ENCODE assay signal across 9 mouse cellular contexts in genomic region chrX:103617405-103618095, GRCm38 (mm10). TPM values are rescaled to one million over a fixed set of nuclear protein-coding genes. Genes with fewer than 3 reads are reported as not detected.
A peak's percentile ranks its signal among the peaks of the same experiment; 100 is the strongest.
DNase-seq lines count a peak whose midpoint lies in the region; ATAC-seq and TF ChIP-seq lines count a peak whose summit lies in the region.
"Had no signal": no experiment of that assay in that cellular context is flagged by ENCODE, and none has a peak within 500 bp of the region (broad histone marks: within the 10 kb centered on the region; RNA-seq: fewer than 3 reads in every experiment).

No protein-coding gene starts in this region.

- H3K4me2 ChIP-seq in heart, postnatal 0 days (ENCODE audit: low read depth, low read length): peak overlapping the region; percentile 66
- H3K4me2 ChIP-seq in hindbrain, embryonic 14.5 days (replicated peaks): peak overlapping the region; percentile 64
- H3K4me2 ChIP-seq in midbrain, embryonic 13.5 days (replicated peaks): peak overlapping the region; percentile 59

- no peaks in the 10 kb centered on the region for H3K27me3 ChIP-seq in heart, postnatal 0 days (ENCODE audit: control insufficient read depth, insufficient read depth, low read length)
- H3K27me3 ChIP-seq in hindbrain, embryonic 14.5 days (ENCODE audit: control insufficient read depth, insufficient read depth, low read length): no peaks in the 10 kb centered on the region
- H3K27me3 ChIP-seq in midbrain, embryonic 13.5 days: no peaks in the 10 kb centered on the region

- WGBS in heart, postnatal 0 days: 37% methylated on average over 8 of the region's 8 CpGs
- 23% methylated on average over 8 of the region's 8 CpGs for WGBS in hindbrain, embryonic 14.5 days
- WGBS in midbrain, embryonic 13.5 days: 26% methylated on average over 8 of the region's 8 CpGs

- no peak for ATAC-seq in heart, postnatal 0 days (ENCODE audit: insufficient read depth, low read depth)
- no peak for ATAC-seq in hindbrain, embryonic 14.5 days (ENCODE audit: low FRiP score)
- no peak for ATAC-seq in midbrain, embryonic 13.5 days

- no peak for TF ChIP-seq POLR2A in brain, embryonic 14.5 days (IDR thresholded peaks at IDR 0.05; ENCODE audit: borderline replicate concordance, extremely low read depth, insufficient read depth, insufficient read length, poor library complexity, severe bottlenecking)

- no peak for TF ChIP-seq EP300 in heart, postnatal 0 days (IDR thresholded peaks at IDR 0.05; ENCODE audit: low read depth)

- TF ChIP-seq CTCF in heart, postnatal 0 days (IDR thresholded peaks at IDR 0.05; ENCODE audit: low read depth): no peak
- TF ChIP-seq CTCF in brain, embryonic 14.5 days (IDR thresholded peaks at IDR 0.05; ENCODE audit: borderline replicate concordance, extremely low read depth, insufficient read depth, insufficient read length): no peak

- peak overlapping the region; percentile 51; the same call in 1 of the 2 replicates for H3K9ac ChIP-seq in heart, postnatal 0 days (replicated peaks; ENCODE audit: low read depth, low read length)
- H3K9ac ChIP-seq in hindbrain, embryonic 14.5 days: peak overlapping the region; percentile 67
- H3K9ac ChIP-seq in midbrain, embryonic 13.5 days (replicated peaks): peak overlapping the region; percentile 41; the same call in 1 of the 2 replicates

- peak overlapping the region; percentile 60 for H3K4me3 ChIP-seq in heart, postnatal 0 days (ENCODE audit: low read depth, low read length)
- peak overlapping the region; percentile 42 for H3K4me3 ChIP-seq in hindbrain, embryonic 14.5 days (replicated peaks; ENCODE audit: low read length)
- peak overlapping the region; percentile 48 for H3K4me3 ChIP-seq in midbrain, embryonic 13.5 days (replicated peaks)

- peak overlapping the region; percentile 92 for H3K27ac ChIP-seq in heart, postnatal 0 days (ENCODE audit: low read depth)
- peak overlapping the region; percentile 92 for H3K27ac ChIP-seq in hindbrain, embryonic 14.5 days
- peak overlapping the region; percentile 89 for H3K27ac ChIP-seq in midbrain, embryonic 13.5 days

- 0 out of 2 replicates have a peak, but pooled peaks cover 3% of the 10 kb centered on the region for H3K36me3 ChIP-seq in heart, postnatal 0 days (replicated peaks; ENCODE audit: control insufficient read depth, insufficient read depth, low read length)
- H3K36me3 ChIP-seq in hindbrain, embryonic 14.5 days (replicated peaks; ENCODE audit: control insufficient read depth, insufficient read depth): 0 out of 2 replicates have a peak, but pooled peaks cover 5% of the 10 kb centered on the region
- H3K36me3 ChIP-seq in midbrain, embryonic 13.5 days: no peaks in the 10 kb centered on the region; the same call in 1 of the 2 replicates

- no peaks in the 10 kb centered on the region for H3K4me1 ChIP-seq in heart, postnatal 0 days (ENCODE audit: control insufficient read depth, insufficient read depth)
- peaks cover 18% of the 10 kb centered on the region; the same call in 1 of the 2 replicates for H3K4me1 ChIP-seq in hindbrain, embryonic 14.5 days (replicated peaks; ENCODE audit: control insufficient read depth, insufficient read depth, low read length)
- H3K4me1 ChIP-seq in midbrain, embryonic 13.5 days (replicated peaks): peaks cover 22% of the 10 kb centered on the region

- intact Hi-C loops in heart, postnatal 14 days (cut with DNase I): no loop called here

- no peaks in the 10 kb centered on the region for H3K9me3 ChIP-seq in heart, postnatal 0 days (replicated peaks; ENCODE audit: control insufficient read depth, low read length)
- H3K9me3 ChIP-seq in hindbrain, embryonic 14.5 days (ENCODE audit: control insufficient read depth, low read length): no peaks in the 10 kb centered on the region
- no peaks in the 10 kb centered on the region for H3K9me3 ChIP-seq in midbrain, embryonic 13.5 days

- DNase-seq in heart, postnatal 0 days (ENCODE audit: low spot score): no peak
- DNase-seq in heart, postnatal 14 days: no peak
- DNase-seq in brain, embryonic 14.5 days (ENCODE audit: low read depth): peak; percentile 13
- no peak for DNase-seq in hindbrain, embryonic 14.5 days (ENCODE audit: low spot score)
- DNase-seq in thymus, postnatal 10 days (ENCODE audit: low spot score in 2 of 2): no peak
- DNase-seq in urinary bladder, postnatal 10 days (ENCODE audit: low spot score): no peak
- no peak for DNase-seq in adrenal gland, postnatal 25 days

RNA-seq across cellular contexts. Expression of gene Zcchc13, which starts 12.8 kb away (rescaled TPM):
- not detected in 2 replicates for total RNA-seq in heart, postnatal 0 days (2014; rRNA removed; ENCODE audit: low replicate concordance)
- polyA plus RNA-seq in heart, postnatal 0 days (2015; fragmentation: Nextera tagmentation; extraction: Ambion mirVana): not detected in 2 replicates
- total RNA-seq in heart, postnatal 14 days (2021): not detected
- not detected in 2 replicates for polyA plus RNA-seq in brain, embryonic 14.5 days (2012; rRNA removed)
- not detected in 2 replicates for polyA plus RNA-seq in hindbrain, embryonic 14.5 days (2014; fragmentation: Nextera tagmentation; extraction: Ambion mirVana)
- polyA plus RNA-seq in midbrain, embryonic 13.5 days (2015; fragmentation: Nextera tagmentation; extraction: Ambion mirVana): not detected in 2 replicates
- not detected in 2 replicates for total RNA-seq in adrenal gland, postnatal 25 days (2021)
- total RNA-seq: gastrocnemius, postnatal 14 days had no signal
